ENCODE assay signal across 8 mouse cellular contexts in genomic region chr1:93635091-93635579, GRCm38 (mm10). TPM values are rescaled to one million over a fixed set of nuclear protein-coding genes. Genes with fewer than 3 reads are reported as not detected.
DNase-seq lines count a peak whose midpoint lies in the region; ATAC-seq and TF ChIP-seq lines count a peak whose summit lies in the region.

No protein-coding gene starts in this region.

- peak overlapping the region; percentile 93 for H3K27ac ChIP-seq in heart, embryonic 16.5 days (ENCODE audit: low read length)
- peak overlapping the region; percentile 79 for H3K27ac ChIP-seq in limb, embryonic 14.5 days (replicated peaks; ENCODE audit: low read depth, low read length)
- peak overlapping the region; percentile 63 for H3K27ac ChIP-seq in midbrain, embryonic 11.5 days (ENCODE audit: low read depth, low read length)

- no peaks in the 10 kb centered on the region for H3K9me3 ChIP-seq in heart, embryonic 16.5 days (replicated peaks; ENCODE audit: control insufficient read depth, low read length)
- no peaks in the 10 kb centered on the region for H3K9me3 ChIP-seq in limb, embryonic 14.5 days (ENCODE audit: control insufficient read depth, low read length)
- no peaks in the 10 kb centered on the region for H3K9me3 ChIP-seq in midbrain, embryonic 11.5 days (ENCODE audit: control insufficient read depth, low read length)

- H3K4me3 ChIP-seq in heart, embryonic 16.5 days (ENCODE audit: low read length) = peak overlapping the region; percentile 93
- peak overlapping the region; percentile 97 for H3K4me3 ChIP-seq in limb, embryonic 14.5 days (replicated peaks; ENCODE audit: low read length)
- peak overlapping the region; percentile 94 for H3K4me3 ChIP-seq in midbrain, embryonic 11.5 days (ENCODE audit: low read depth, low read length)

- TF ChIP-seq POLR2A in limb, embryonic 14.5 days (IDR thresholded peaks at IDR 0.05; ENCODE audit: borderline replicate concordance, extremely low read depth, insufficient read depth, insufficient read length) = no peak

- H3K9ac ChIP-seq in heart, embryonic 16.5 days (ENCODE audit: low read length) = peak overlapping the region; percentile 97
- H3K9ac ChIP-seq in limb, embryonic 14.5 days (ENCODE audit: low read depth, low read length, severe bottlenecking) = peak overlapping the region; percentile 95
- H3K9ac ChIP-seq in midbrain, embryonic 11.5 days (ENCODE audit: low read length) = peak overlapping the region; percentile 87

- 0 out of 2 replicates have a peak, but pooled peaks cover 5% of the 10 kb centered on the region for H3K36me3 ChIP-seq in heart, embryonic 16.5 days (ENCODE audit: control insufficient read depth, insufficient read depth)
- H3K36me3 ChIP-seq in limb, embryonic 14.5 days (ENCODE audit: control insufficient read depth, insufficient read depth, low read length) = peaks cover 21% of the 10 kb centered on the region; the same call in 1 of the 2 replicates
- 0 out of 2 replicates have a peak, but pooled peaks cover 4% of the 10 kb centered on the region for H3K36me3 ChIP-seq in midbrain, embryonic 11.5 days (ENCODE audit: control insufficient read depth, insufficient read depth, low read length)

- peak; percentile 18 for ATAC-seq in frontal cortex, adult (ENCODE audit: low TSS enrichment)
- peak; percentile 21 for ATAC-seq in heart, embryonic 16.5 days (replicated peaks; ENCODE audit: extremely low read depth, insufficient read depth, low FRiP score)
- ATAC-seq in limb, embryonic 14.5 days (ENCODE audit: low FRiP score, low read depth) = no peak
- no peak for ATAC-seq in midbrain, embryonic 11.5 days (ENCODE audit: low FRiP score)

- peaks cover 22% of the 10 kb centered on the region for H3K4me1 ChIP-seq in heart, embryonic 16.5 days (ENCODE audit: control insufficient read depth, insufficient read depth, low read length)
- H3K4me1 ChIP-seq in limb, embryonic 14.5 days (ENCODE audit: control insufficient read depth, insufficient read depth, low read length) = peaks cover 7% of the 10 kb centered on the region
- H3K4me1 ChIP-seq in midbrain, embryonic 11.5 days (ENCODE audit: control insufficient read depth, insufficient read depth, low read length) = peaks cover 13% of the 10 kb centered on the region

- peak overlapping the region; percentile 91 for H3K4me2 ChIP-seq in heart, embryonic 16.5 days (ENCODE audit: low read depth, low read length)
- peak overlapping the region; percentile 84 for H3K4me2 ChIP-seq in limb, embryonic 14.5 days (replicated peaks; ENCODE audit: low read depth, low read length, severe bottlenecking)
- H3K4me2 ChIP-seq in midbrain, embryonic 11.5 days = peak overlapping the region; percentile 89

- DNase-seq in frontal cortex, postnatal 36 days (ENCODE audit: low spot score in 2 of 2) = no peak
- peak; percentile 44 for DNase-seq in 3T3-L1 (ENCODE audit: low read depth, low spot score)
- peak; percentile 31 for DNase-seq in c-Kit-positive CD71-positive TER-119-positive erythroid progenitor cells, embryonic 14.5 days (ENCODE audit: low spot score)
- DNase-seq in limb, embryonic 14.5 days (ENCODE audit: low spot score) = no peak
- no peak for DNase-seq in midbrain, embryonic 11.5 days (ENCODE audit: low spot score, missing footprints)
- DNase-seq in T-cell, adult 2 months (ENCODE audit: low spot score) = no peak

- under 1% methylated on average over 57 of the region's 58 CpGs for WGBS in heart, embryonic 16.5 days
- WGBS in limb, embryonic 14.5 days = 1% methylated on average over 39 of the region's 58 CpGs
- under 1% methylated on average over 58 of the region's 58 CpGs for WGBS in midbrain, embryonic 11.5 days

- no peaks in the 10 kb centered on the region for H3K27me3 ChIP-seq in heart, embryonic 16.5 days (ENCODE audit: control insufficient read depth, insufficient read depth, low read length)
- no peaks in the 10 kb centered on the region for H3K27me3 ChIP-seq in limb, embryonic 14.5 days (ENCODE audit: control insufficient read depth, insufficient read depth, low read length)
- no peaks in the 10 kb centered on the region for H3K27me3 ChIP-seq in midbrain, embryonic 11.5 days (ENCODE audit: control insufficient read depth, insufficient read depth, low read length)

RNA-seq across cellular contexts. Expression of gene Stk25, which starts 23.3 kb away (rescaled TPM):
- polyA plus RNA-seq in heart, embryonic 16.5 days (2015; fragmentation: Nextera tagmentation; extraction: Ambion mirVana) = 150 and 158 TPM in 2 replicates
- 248 and 275 TPM in 2 replicates for polyA plus RNA-seq in limb, embryonic 14.5 days (2012; rRNA removed)
- polyA plus RNA-seq in limb, embryonic 14.5 days (2014; fragmentation: Nextera tagmentation; extraction: Ambion mirVana) = 204 and 217 TPM in 2 replicates
- 187 and 198 TPM in 2 replicates for polyA plus RNA-seq in midbrain, embryonic 11.5 days (2014; fragmentation: Nextera tagmentation; extraction: Ambion mirVana)

RNA-seq across cellular contexts. Expression of gene Bok, which starts 50.3 kb away (rescaled TPM):
- 41.4 and 46.4 TPM in 2 replicates for polyA plus RNA-seq in heart, embryonic 16.5 days (2015; fragmentation: Nextera tagmentation; extraction: Ambion mirVana)
- polyA plus RNA-seq in limb, embryonic 14.5 days (2012; rRNA removed) = 19.2 and 24.6 TPM in 2 replicates
- 31.6 and 34.9 TPM in 2 replicates for polyA plus RNA-seq in limb, embryonic 14.5 days (2014; fragmentation: Nextera tagmentation; extraction: Ambion mirVana)
- polyA plus RNA-seq in midbrain, embryonic 11.5 days (2014; fragmentation: Nextera tagmentation; extraction: Ambion mirVana) = 26.6 and 31.3 TPM in 2 replicates

Comparison
In these comparisons a context has a peak if more than half of its experiments do, and no peak if none do; other contexts are left out.
1. ATAC-seq: peak in frontal cortex, adult (single experiment) and heart, embryonic 16.5 days (single experiment); none in limb, embryonic 14.5 days (single experiment) and midbrain, embryonic 11.5 days (single experiment).
2. DNase-seq: peak in 3T3-L1 (single experiment) and c-Kit-positive CD71-positive TER-119-positive erythroid progenitor cells, embryonic 14.5 days (single experiment); none in frontal cortex, postnatal 36 days (0 of 2), limb, embryonic 14.5 days (single experiment), midbrain, embryonic 11.5 days (single experiment) and T-cell, adult 2 months (single experiment).
3. Peak in every context shown above with its lines, with median percentiles within 50 percentile points of each other: H3K27ac ChIP-seq, H3K4me2 ChIP-seq, H3K4me3 ChIP-seq and H3K9ac ChIP-seq.